8 mouse cellular contexts compared by ENCODE assay signal in the genomic region with DNA sequence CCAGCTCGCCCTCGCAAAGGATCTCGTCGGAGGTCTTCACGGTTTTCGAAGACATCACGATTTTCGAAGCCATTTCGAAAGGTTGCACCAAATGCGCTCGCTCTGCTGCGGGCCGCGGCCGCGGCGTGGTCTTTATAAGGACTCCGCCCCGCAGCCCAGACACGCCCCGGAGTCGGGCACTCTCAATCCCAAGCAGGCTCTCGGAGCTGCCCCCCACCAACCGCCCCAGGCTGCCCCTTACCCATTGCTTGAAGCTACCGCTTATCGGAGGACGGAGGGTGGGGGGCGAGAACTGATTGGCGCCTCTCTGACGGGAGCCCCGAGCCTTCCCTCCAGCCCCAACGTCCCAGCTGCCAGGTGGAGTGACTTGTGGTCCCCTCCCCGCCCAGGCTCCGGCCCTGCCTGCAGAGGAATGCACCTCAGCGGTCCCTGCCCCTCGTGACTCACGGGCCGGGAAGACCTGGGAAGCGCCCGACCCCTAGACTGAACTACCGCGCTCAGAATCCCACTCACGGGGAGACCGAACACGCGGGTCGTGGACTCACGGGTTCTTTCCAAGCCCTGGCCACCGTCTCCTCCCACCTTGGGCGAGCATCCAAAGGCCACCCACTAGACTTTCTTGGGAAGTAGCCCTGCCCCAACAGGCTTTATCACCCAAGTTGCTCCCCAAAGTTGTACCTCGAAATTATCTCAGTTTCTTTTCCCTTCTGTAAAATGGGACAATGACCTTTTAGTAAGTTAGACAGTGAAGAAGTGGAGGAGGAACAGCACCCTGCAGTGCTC. TPM values are rescaled to one million over a fixed set of nuclear protein-coding genes. Genes with fewer than 3 reads are reported as not detected.
A peak's percentile ranks its signal among the peaks of the same experiment; 100 is the strongest.
DNase-seq lines count a peak whose midpoint lies in the region; ATAC-seq and TF ChIP-seq lines count a peak whose summit lies in the region.

Phlda2 (minus strand) TSS at position 733 of the 783 bp plus-strand sequence.

- H3K4me1 ChIP-seq in ES-Bruce4 (ENCODE audit: control insufficient read depth, insufficient read depth, low read length), result peaks cover 6% of the 10 kb centered on the region
- peaks cover 15% of the 10 kb centered on the region for H3K4me1 ChIP-seq in forebrain, embryonic 15.5 days
- no peaks in the 10 kb centered on the region for H3K4me1 ChIP-seq in lung, postnatal 0 days (ENCODE audit: insufficient read depth, low read depth, low read length)

- peak within 1 kb of the TSS; percentile 38 for H3K9ac ChIP-seq in ES-Bruce4 (ENCODE audit: low read depth, poor library complexity, severe bottlenecking)
- H3K9ac ChIP-seq in forebrain, embryonic 15.5 days (replicated peaks), result peak within 1 kb of the TSS; percentile 11; the same call in 1 of the 2 replicates
- peak within 1 kb of the TSS; percentile 26; the same call in 1 of the 2 replicates for H3K9ac ChIP-seq in lung, postnatal 0 days (replicated peaks; ENCODE audit: low read depth)

- H3K4me2 ChIP-seq in forebrain, embryonic 15.5 days (replicated peaks), result peak within 1 kb of the TSS; percentile 75
- peak within 1 kb of the TSS; percentile 78 for H3K4me2 ChIP-seq in lung, postnatal 0 days (replicated peaks; ENCODE audit: low read depth, low read length)

- TF ChIP-seq CTCF in ES-Bruce4 (IDR thresholded peaks at IDR 0.05; ENCODE audit: low read depth, low read length), result no peak
- no peak for TF ChIP-seq CTCF in lung, postnatal 0 days (IDR thresholded peaks at IDR 0.05)

- 3% methylated on average over 51 of the region's 51 CpGs for WGBS in forebrain, embryonic 15.5 days
- WGBS in lung, postnatal 0 days, result 2% methylated on average over 50 of the region's 51 CpGs

- H3K36me3 ChIP-seq in ES-Bruce4 (ENCODE audit: control insufficient read depth, insufficient read depth, low read length, poor library complexity, severe bottlenecking), result no peaks in the 10 kb centered on the region
- H3K36me3 ChIP-seq in forebrain, embryonic 15.5 days, result no peaks in the 10 kb centered on the region
- H3K36me3 ChIP-seq in lung, postnatal 0 days (ENCODE audit: insufficient read depth, low read length), result no peaks in the 10 kb centered on the region

- H3K27me3 ChIP-seq in ES-Bruce4 (ENCODE audit: control insufficient read depth, insufficient read depth, low read length, poor library complexity, severe bottlenecking), result no peaks in the 10 kb centered on the region
- H3K27me3 ChIP-seq in forebrain, embryonic 15.5 days, result peaks cover 55% of the 10 kb centered on the region
- 0 out of 2 replicates have a peak, but pooled peaks cover 17% of the 10 kb centered on the region for H3K27me3 ChIP-seq in lung, postnatal 0 days (replicated peaks; ENCODE audit: insufficient read depth, low read length)

- peak; percentile 74 for DNase-seq in R1 (ENCODE audit: low read depth, low spot score)
- DNase-seq in kidney, adult 9 months, result peak; percentile 68
- DNase-seq in lung, postnatal 0 days (ENCODE audit: low spot score), result peak; percentile 42
- DNase-seq in testis, postnatal 10 days (ENCODE audit: low spot score), result peak; percentile 56
- DNase-seq in cerebellum, adult 9-10 months, result no peak

- H3K4me3 ChIP-seq in ES-Bruce4 (ENCODE audit: low read depth, low read length), result peak within 1 kb of the TSS; percentile 74
- peak within 1 kb of the TSS; percentile 43 for H3K4me3 ChIP-seq in forebrain, embryonic 15.5 days
- H3K4me3 ChIP-seq in lung, postnatal 0 days (ENCODE audit: low read depth, low read length), result peak within 1 kb of the TSS; percentile 41

- H3K27ac ChIP-seq in ES-Bruce4 (ENCODE audit: insufficient read depth, low read length), result peak within 1 kb of the TSS; percentile 62
- H3K27ac ChIP-seq in forebrain, embryonic 15.5 days (replicated peaks), result no peak within 1 kb of the TSS
- H3K27ac ChIP-seq in lung, postnatal 0 days (ENCODE audit: low read length), result no peak within 1 kb of the TSS

- H3K9me3 ChIP-seq in ES-Bruce4 (replicated peaks; ENCODE audit: control insufficient read depth, insufficient read depth, low read length, poor library complexity, severe bottlenecking), result no peaks in the 10 kb centered on the region
- H3K9me3 ChIP-seq in forebrain, embryonic 15.5 days, result no peaks in the 10 kb centered on the region
- no peaks in the 10 kb centered on the region for H3K9me3 ChIP-seq in lung, postnatal 0 days (ENCODE audit: low read length)

- peak; percentile 49; the same call in 1 of the 2 replicates for TF ChIP-seq EP300 in ES-Bruce4 (IDR thresholded peaks at IDR 0.05; ENCODE audit: insufficient read depth, low read depth, low read length)
- TF ChIP-seq EP300 in lung, postnatal 0 days (IDR thresholded peaks at IDR 0.05), result no peak

- ATAC-seq in forebrain, embryonic 15.5 days (replicated peaks), result no peak
- peak; percentile 53 for ATAC-seq in lung, postnatal 0 days
- no peak for ATAC-seq in monocyte, adult 5-6 weeks (replicated peaks; ENCODE audit: insufficient number of reproducible peaks, low FRiP score, low TSS enrichment, poor library complexity, severe bottlenecking)

- no peak for TF ChIP-seq POLR2A in ES-Bruce4 (IDR thresholded peaks at IDR 0.05; ENCODE audit: insufficient read depth, low read length)

RNA-seq across cellular contexts. Expression of gene Phlda2, which starts in this region (rescaled TPM):
- 43.1 and 44.9 TPM in 2 replicates for polyA plus RNA-seq in ES-Bruce4 (2011; ENCODE audit: insufficient read depth, insufficient read length, low read depth, missing spikeins)
- polyA plus RNA-seq in forebrain, embryonic 15.5 days (2015; fragmentation: Nextera tagmentation; extraction: Ambion mirVana), result 0.26 and 0.47 TPM in 2 replicates
- polyA plus RNA-seq in lung, postnatal 0 days (2015; fragmentation: Nextera tagmentation; extraction: Ambion mirVana), result 3.2 and 5.4 TPM in 2 replicates
- not detected in 3 replicates for total RNA-seq in monocyte, adult 5-6 weeks (2017)
